Mouse (Mus musculus) MEL (cell line): ENCODE measurements around the gene F2. TPM values are rescaled to one million over a fixed set of nuclear protein-coding genes. Genes with fewer than 3 reads are reported as not detected.

Experiments used
- DNase-seq: peaks from one replicate; pipeline ENCODE4 v3.0.0; 2011; ENCODE audit warnings: low read depth, low spot score
- H3K27ac ChIP-seq: 2 replicates; pipeline ENCODE4 v1.5.1; 2012; ENCODE audit warnings: low read depth, mild to moderate bottlenecking, control low read depth, low read length, moderate library complexity; ENCODE audit not compliant: control insufficient read depth
- H3K27me3 ChIP-seq, 2 experiments: fragments of 150-350 bp in 1 of 2; sonication (generic) in 1 of 2; 2 replicates each; pipeline ENCODE4 v1.6.1; 2012; ENCODE audit warnings: low read length in 2 of 2, mild to moderate bottlenecking in 2 of 2, improper control_type of control experiment in 1 of 2, moderate library complexity in 1 of 2; ENCODE audit not compliant: insufficient read depth in 2 of 2, control insufficient read depth in 1 of 2
- H3K36me3 ChIP-seq, 2 experiments: 2 replicates each; pipeline ENCODE4 v1.6.1; 2012 to 2014; ENCODE audit warnings: low read length in 2 of 2, improper control_type of control experiment in 1 of 2, inconsistent platforms in 1 of 2, mild to moderate bottlenecking in 1 of 2; ENCODE audit not compliant: insufficient read depth in 2 of 2, control insufficient read depth in 1 of 2
- H3K4me1 ChIP-seq, 2 experiments: fragments of 150-350 bp in 1 of 2; sonication (generic) in 1 of 2; 2 replicates each; pipeline ENCODE4 v1.6.1; 2012; ENCODE audit warnings: low read length in 2 of 2, improper control_type of control experiment in 1 of 2, mild to moderate bottlenecking in 1 of 2; ENCODE audit not compliant: insufficient read depth in 2 of 2, control insufficient read depth in 1 of 2
- H3K4me3 ChIP-seq, 2 experiments: fragments of 150-350 bp in 1 of 2; sonication (generic) in 1 of 2; 2 replicates each; pipeline ENCODE4 v1.5.1; 2012; ENCODE audit warnings: low read depth in 2 of 2, low read length in 2 of 2, mild to moderate bottlenecking in 2 of 2, moderate library complexity in 2 of 2, control low read depth in 1 of 2, improper control_type of control experiment in 1 of 2; ENCODE audit not compliant: control insufficient read depth in 1 of 2, insufficient read depth in 1 of 2
- H3K79me2 ChIP-seq: 2 replicates; pipeline ENCODE4 v1.6.1; 2012; ENCODE audit warnings: mild to moderate bottlenecking, low read length, moderate library complexity; ENCODE audit not compliant: control insufficient read depth, poor library complexity, insufficient read depth
- H3K9ac ChIP-seq: 2 replicates; pipeline ENCODE4 v1.6.1; 2012; ENCODE audit warnings: low read depth, mild to moderate bottlenecking, control low read depth, low read length, moderate library complexity; ENCODE audit not compliant: control insufficient read depth, poor library complexity, severe bottlenecking
- H3K9me3 ChIP-seq: fragments of 150-350 bp; sonication (generic); replicated peaks from 2 replicates; pipeline ENCODE4 v1.6.1; 2012; ENCODE audit warnings: mild to moderate bottlenecking, low read length, improper control_type of control experiment, moderate library complexity; ENCODE audit not compliant: insufficient read depth
- BHLHE40 ChIP-seq: IDR thresholded peaks from 2 replicates; pipeline ENCODE4 v1.6.1; 2012; ENCODE audit warnings: low read depth, mild to moderate bottlenecking, inconsistent platforms, low read length, improper control_type of control experiment, borderline replicate concordance
- CTCF ChIP-seq, 3 experiments: IDR thresholded peaks in 2 of 3; conservative IDR thresholded peaks in 1 of 3; 2 replicates each; pipeline ENCODE4 v1.5.1; 2011 to 2012; ENCODE audit warnings: low read length in 3 of 3, low read depth in 2 of 3, mild to moderate bottlenecking in 2 of 3, improper control_type of control experiment in 1 of 3, inconsistent platforms in 1 of 3, mixed read lengths in 1 of 3, moderate library complexity in 1 of 3; ENCODE audit not compliant: control insufficient read depth in 1 of 3, insufficient read depth in 1 of 3, poor library complexity in 1 of 3, severe bottlenecking in 1 of 3
- E2F4 ChIP-seq: IDR thresholded peaks from 2 replicates; pipeline ENCODE4 v1.6.1; 2011; ENCODE audit warnings: low read depth, low read length, improper control_type of control experiment, borderline replicate concordance
- GABPA ChIP-seq: IDR thresholded peaks from 2 replicates; pipeline ENCODE4 v1.6.1; 2012; ENCODE audit warnings: low read depth, mild to moderate bottlenecking, inconsistent platforms, low read length, improper control_type of control experiment, moderate library complexity
- GATA1 ChIP-seq: IDR thresholded peaks from 2 replicates; pipeline ENCODE4 v1.6.1; 2011; ENCODE audit warnings: low read depth, low read length, improper control_type of control experiment
- JUND ChIP-seq: IDR thresholded peaks from 2 replicates; pipeline ENCODE4 v1.6.1; 2011; ENCODE audit warnings: low read depth, mild to moderate bottlenecking, improper control_type of control experiment, low read length
- MAX ChIP-seq: IDR thresholded peaks from 2 replicates; pipeline ENCODE4 v1.6.1; 2011; ENCODE audit warnings: low read length, improper control_type of control experiment
- MXI1 ChIP-seq: IDR thresholded peaks from 2 replicates; pipeline ENCODE4 v1.6.1; 2011; ENCODE audit warnings: mild to moderate bottlenecking, low read depth, low read length, improper control_type of control experiment
- MYB ChIP-seq: IDR thresholded peaks from 2 replicates; pipeline ENCODE4 v1.6.1; 2011; ENCODE audit warnings: mild to moderate bottlenecking, low read depth, low read length, improper control_type of control experiment
- MYC ChIP-seq: IDR thresholded peaks from 2 replicates; pipeline ENCODE4 v1.6.1; 2011; ENCODE audit warnings: low read depth, mild to moderate bottlenecking, low read length, improper control_type of control experiment, moderate library complexity
- NRF1 ChIP-seq: IDR thresholded peaks from 2 replicates; pipeline ENCODE4 v1.6.1; 2014; ENCODE audit warnings: low read depth, mild to moderate bottlenecking, inconsistent platforms, low read length, improper control_type of control experiment, moderate library complexity; ENCODE audit not compliant: poor library complexity, insufficient read depth, severe bottlenecking
- POLR2AphosphoS5 ChIP-seq: IDR thresholded peaks from 2 replicates; pipeline ENCODE4 v1.6.1; 2012; ENCODE audit warnings: low read depth, borderline replicate concordance, mild to moderate bottlenecking, inconsistent platforms, low read length, moderate library complexity, mixed read lengths
- RAD21 ChIP-seq: IDR thresholded peaks from 2 replicates; pipeline ENCODE4 v1.6.1; 2011; ENCODE audit warnings: mild to moderate bottlenecking, low read depth, low read length, improper control_type of control experiment
- RCOR1 ChIP-seq: IDR thresholded peaks from 2 replicates; pipeline ENCODE4 v1.6.1; 2012; ENCODE audit warnings: low read depth, mild to moderate bottlenecking, inconsistent platforms, low read length, improper control_type of control experiment
- SMC3 ChIP-seq: IDR thresholded peaks from 2 replicates; pipeline ENCODE4 v1.6.1; 2011; ENCODE audit warnings: low read depth, low read length, improper control_type of control experiment
- TCF12 ChIP-seq: IDR thresholded peaks from 2 replicates; pipeline ENCODE4 v1.6.1; 2014; ENCODE audit warnings: low read depth, mild to moderate bottlenecking, inconsistent platforms, low read length, improper control_type of control experiment, moderate library complexity
- USF1 ChIP-seq: IDR thresholded peaks from 2 replicates; pipeline ENCODE4 v1.6.1; 2014; ENCODE audit warnings: low read depth, mild to moderate bottlenecking, inconsistent platforms, low read length, improper control_type of control experiment, moderate library complexity
- ZC3H11A ChIP-seq: IDR thresholded peaks from 2 replicates; pipeline ENCODE4 v1.6.1; 2012; ENCODE audit warnings: low read depth, mild to moderate bottlenecking, inconsistent platforms, low read length, improper control_type of control experiment
- ZKSCAN1 ChIP-seq: IDR thresholded peaks from 2 replicates; pipeline ENCODE4 v1.6.1; 2012; ENCODE audit warnings: low read depth, mild to moderate bottlenecking, inconsistent platforms, low read length, improper control_type of control experiment, moderate library complexity
- ZNF384 ChIP-seq: IDR thresholded peaks from 2 replicates; pipeline ENCODE4 v1.6.1; 2012; ENCODE audit warnings: low read depth, mild to moderate bottlenecking, inconsistent platforms, low read length, improper control_type of control experiment
- polyA plus RNA-seq, 2 experiments: library from polyadenylated mRNA; stranded (reverse) in 1 of 2; unstranded in 1 of 2; fragments of >175 nt in 1 of 2; fragments of >200 nt in 1 of 2; gene quantifications; 2 replicates each; pipeline versions ENCODE4 v1.2.1 to v1.2.4; 2012; ENCODE audit warnings: low replicate concordance in 2 of 2, low read depth in 1 of 2; ENCODE audit not compliant: insufficient read length in 2 of 2, insufficient read depth in 1 of 2, missing spikeins in 1 of 2
- total RNA-seq: library from RNA; depleted of rRNA; stranded (reverse); fragments of 300-350 nt; gene quantifications from 2 replicates; pipeline ENCODE4 v1.2.3, GENCODE M21; 2012

Gene F2
- total and polyA plus RNA-seq, 3 experiments = 0.04 to 0.06 TPM; not detected in 1

DNA sequence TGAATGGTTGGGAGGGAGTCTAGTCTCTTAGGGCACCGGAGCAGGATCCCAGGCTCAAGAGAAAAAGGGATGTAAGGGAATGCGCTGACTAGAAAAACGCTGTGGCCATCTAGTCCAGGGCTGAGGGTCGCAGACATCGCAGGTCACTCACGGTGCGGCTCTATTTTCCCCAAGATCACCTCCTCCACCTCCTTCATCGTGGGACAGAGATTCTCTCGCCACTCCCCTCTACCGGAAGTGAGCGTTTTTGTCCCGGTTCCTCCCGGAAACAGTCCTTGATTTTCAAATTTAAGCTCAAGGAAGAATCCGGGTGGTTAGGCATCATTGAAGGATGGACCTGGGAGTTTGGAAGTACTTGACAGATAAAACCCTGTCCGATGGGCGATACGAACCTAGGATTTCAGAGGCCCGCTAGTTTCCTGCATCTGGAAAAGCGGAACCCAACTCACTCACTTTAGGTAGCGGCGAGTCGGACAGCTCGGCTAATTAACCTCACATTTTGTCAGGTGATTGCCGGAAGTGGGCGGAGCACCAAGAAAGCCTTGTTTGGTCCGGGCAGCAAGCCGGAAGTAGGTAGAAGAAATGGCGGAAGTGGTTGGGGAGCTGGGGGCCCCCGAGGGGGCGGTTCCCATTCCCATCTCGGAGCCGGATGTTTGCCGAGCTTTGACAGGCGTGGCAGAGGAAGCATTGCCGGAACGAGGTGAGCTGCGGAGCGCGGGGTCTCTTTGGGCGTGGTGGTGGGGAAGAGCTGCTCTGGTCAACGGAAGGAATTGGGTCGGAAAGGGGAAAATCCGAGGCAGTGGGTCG is 13.5 kb upstream of the F2 start, which contains the start of the genes Zfp408 and Arhgap1 (continued):
- TF ChIP-seq JUND = no peak
- TF ChIP-seq POLR2AphosphoS5 = no peak
- TF ChIP-seq MAX = peak; percentile 83
- TF ChIP-seq GATA1 = no peak
- no peak for TF ChIP-seq SMC3
- TF ChIP-seq, all 39 proteins: peak for 24

DNA sequence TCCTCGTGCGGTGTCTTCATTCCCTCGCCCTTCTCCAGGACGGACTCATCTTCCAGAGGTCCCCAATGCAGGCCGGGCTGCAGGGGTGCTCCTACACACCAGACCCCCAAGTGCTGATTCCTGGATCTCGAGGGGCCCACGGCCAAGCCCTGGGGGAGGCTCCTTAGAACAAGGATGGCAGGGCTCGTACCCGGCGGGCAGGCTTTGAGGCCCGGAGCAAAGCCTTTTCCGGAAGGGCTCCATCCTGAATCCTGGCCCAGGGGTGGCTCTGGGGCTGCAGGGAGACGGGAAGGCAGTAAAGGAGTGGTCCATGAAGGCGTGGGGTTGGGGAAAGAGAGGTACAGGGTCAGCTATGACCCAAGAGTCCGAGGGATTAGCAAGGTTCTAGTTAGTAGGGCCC is 12.9 kb upstream of the F2 start:
- Histone ChIP-seq H3K9me3 (no peaks in the 10 kb centered on the region), H3K4me1 (peaks cover 0 to 5% of the 10 kb centered on the region in 2 experiments; a peak in 2 of 4 replicates), H3K36me3 (peaks cover 0 to 4% of the 10 kb centered on the region in 2 experiments), H3K27ac (peak overlapping the region; percentile 41), H3K9ac (peak overlapping the region; percentile 92), H3K4me3 (peak overlapping the region; percentile 89 to 94), H3K27me3 (no peaks in the 10 kb centered on the region), H3K79me2 (peaks cover 26% of the 10 kb centered on the region)
- no peak for DNase-seq
- no peak for TF ChIP-seq ZNF384
- TF ChIP-seq TCF12 = no peak
- TF ChIP-seq USF1 = no peak
- TF ChIP-seq GABPA = no peak
- TF ChIP-seq RAD21 = no peak

DNA sequence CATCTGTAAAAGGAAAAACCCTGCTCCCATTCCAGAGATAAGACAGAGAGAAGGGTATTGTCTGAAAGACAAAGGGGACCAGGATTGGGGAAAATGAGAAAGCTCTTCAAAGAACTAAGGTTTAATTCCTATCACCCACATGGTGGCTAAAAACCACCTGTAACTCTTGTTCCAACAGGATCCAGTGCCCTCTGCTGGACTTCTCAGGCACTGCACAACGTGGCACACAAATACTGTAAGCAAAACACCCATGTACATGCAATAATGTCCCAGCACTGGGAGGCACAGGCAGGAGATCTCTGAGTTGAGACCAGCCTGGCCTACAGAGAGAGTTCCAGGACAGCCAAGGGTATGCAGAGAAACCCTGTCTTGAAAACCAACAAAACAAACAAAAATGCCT is 10.5 kb upstream of the F2 start:
- TF ChIP-seq NRF1 (no peak), RCOR1 (no peak), MYB (no peak), ZNF384 (no peak), ZC3H11A (peak; percentile 74), MAX (peak; percentile 77), CTCF (IDR thresholded peaks at IDR 0.05 in 2 of 3, conservative IDR thresholded peaks at IDR 0.05 in 1 of 3; ENCODE audit: control insufficient read depth in 1 of 3, insufficient read depth in 1 of 3, low read depth in 2 of 3, low read length in 3 of 3, poor library complexity in 1 of 3, severe bottlenecking in 1 of 3) (peak; percentile 74 to 93 (median 91)), JUND (no peak), ZKSCAN1 (no peak), RAD21 (peak; percentile 79), BHLHE40 (no peak), MYC (peak; percentile 94), USF1 (no peak), E2F4 (no peak), MXI1 (peak; percentile 68; the same call in 1 of the 2 replicates), SMC3 (peak; percentile 76)
- Histone ChIP-seq H3K27ac (no peak overlapping the region), H3K36me3 (peaks cover 0 to 4% of the 10 kb centered on the region in 2 experiments), H3K9ac (no peak overlapping the region), H3K79me2 (peaks cover 22% of the 10 kb centered on the region), H3K9me3 (no peaks in the 10 kb centered on the region), H3K4me1 (peaks cover 0 to 5% of the 10 kb centered on the region in 2 experiments; a peak in 3 of 4 replicates), H3K27me3 (no peaks in the 10 kb centered on the region), H3K4me3 (no peak overlapping the region)
- DNase-seq = peak; percentile 88
